Mouse (Mus musculus) lung, adult 2 months (tissue): Measurements from ENCODE around the gene Inhbc. TPM values are rescaled to one million over a fixed set of nuclear protein-coding genes. Genes with fewer than 3 reads are reported as not detected.

Experiments used
- DNase-seq: peaks from one replicate; pipeline ENCODE4 v3.0.0; 2022
- H3K4me1 ChIP-seq: fragments of 200-500 bp; 2 replicates; pipeline ENCODE4 v1.6.1; 2011; ENCODE audit warnings: low read length; ENCODE audit not compliant: control insufficient read depth, insufficient read depth
- H3K4me3 ChIP-seq: fragments of 200-500 bp; replicated peaks from 2 replicates; pipeline ENCODE3; 2011; ENCODE audit warnings: low read depth, mild to moderate bottlenecking, control low read depth, low read length; ENCODE audit errors: extremely low read depth
- CTCF ChIP-seq: fragments of 200-500 bp; IDR thresholded peaks from 2 replicates; pipeline ENCODE4 v1.5.1; 2011; ENCODE audit warnings: mild to moderate bottlenecking, low read length, control low read depth; ENCODE audit not compliant: insufficient read depth
- POLR2A ChIP-seq: fragments of 200-500 bp; IDR thresholded peaks from 2 replicates; pipeline ENCODE4 v1.6.1; 2011; ENCODE audit warnings: low read depth, mild to moderate bottlenecking, control low read depth, low read length, borderline replicate concordance; ENCODE audit errors: extremely low read depth
- WGBS: fragments of 180-500 bp; shearing (Covaris S2); methylation state at CpG from one replicate; pipeline ENCODE4 v1.1.7; 2018; 5-methylcytosine and 5-hydroxymethylcytosine counted together
- polyA plus RNA-seq: library from polyadenylated mRNA; depleted of rRNA; stranded (reverse); fragments of >200 nt; gene quantifications from 2 replicates; pipeline ENCODE4 v1.2.3, GENCODE M21; 2012

The Inhbc gene
- polyA plus RNA-seq, 1 experiment: not detected

DNA sequence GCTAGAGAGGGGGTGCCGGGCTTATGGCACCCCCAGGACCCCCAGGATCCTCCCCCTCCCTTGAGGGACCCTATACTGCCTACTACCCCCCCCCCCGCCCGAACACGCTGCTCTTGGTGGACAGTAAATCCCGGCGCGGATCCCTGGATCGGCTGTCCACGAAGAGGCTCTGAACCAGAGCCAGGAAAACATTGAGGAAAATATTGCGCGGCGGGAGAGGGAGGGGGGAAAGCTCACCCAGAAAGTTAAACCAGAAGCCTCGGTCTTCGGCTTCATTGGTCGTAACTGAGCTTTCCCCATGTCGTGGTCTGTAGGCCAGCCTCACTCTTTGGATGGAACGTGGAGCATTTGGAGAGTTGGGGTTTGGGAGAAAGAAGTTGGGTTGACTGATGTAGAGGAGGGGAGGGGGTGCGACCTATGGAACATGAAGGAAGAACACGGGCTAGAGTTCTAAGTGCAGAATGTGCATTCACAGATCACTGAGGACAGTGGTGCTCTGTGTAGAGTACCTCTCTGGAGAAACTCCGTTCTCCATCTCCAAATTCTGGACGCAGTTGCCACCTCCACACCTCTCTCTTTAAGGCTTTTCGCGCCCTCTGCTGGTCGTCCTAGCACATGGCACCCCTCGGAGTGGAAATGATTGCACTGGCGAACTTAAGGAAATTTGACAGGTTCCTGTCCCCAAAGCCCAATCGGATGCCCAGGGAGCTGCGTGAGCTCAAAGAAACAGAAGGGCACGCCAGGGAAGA, 28.2 kb downstream of the Inhbc start, which contains the start of gene Gli1:
TSS of gene Gli1 (minus strand) at position 84 of the 749 bp plus-strand sequence.
- no peak; the same call in 1 of the 2 replicates for TF ChIP-seq POLR2A
- peak; percentile 94 for TF ChIP-seq CTCF
- H3K4me3 ChIP-seq: peak within 1 kb of the TSS; percentile 64
- DNase-seq: peak; percentile 87
- peaks cover 2% of the 10 kb centered on the region; the same call in 1 of the 2 replicates for H3K4me1 ChIP-seq
- WGBS: under 1% methylated on average over 29 of the region's 29 CpGs

DNA sequence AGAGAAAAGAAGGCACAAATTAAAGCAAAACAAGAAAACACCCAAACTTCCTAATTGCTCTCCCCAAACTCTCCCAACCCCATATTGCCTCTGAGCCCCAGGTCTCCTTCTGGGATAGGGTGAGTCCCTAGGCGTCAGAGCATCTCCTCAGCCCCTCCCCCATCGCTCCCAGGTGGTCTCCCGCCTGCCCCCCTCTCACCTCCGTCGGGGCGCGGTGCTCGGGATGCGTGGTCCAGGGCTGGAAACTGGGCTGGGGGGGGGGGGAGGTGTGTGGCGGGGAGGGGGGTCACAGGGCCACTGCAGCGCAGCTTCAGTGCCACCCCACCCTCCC, 28.9 kb downstream of the Inhbc start:
- WGBS: 2% methylated on average over 11 of the region's 11 CpGs
- no peak for TF ChIP-seq CTCF
- no peak for TF ChIP-seq POLR2A
- DNase-seq: no peak
- Histone ChIP-seq H3K4me3 (no peak overlapping the region), H3K4me1 (peaks cover 2% of the 10 kb centered on the region; the same call in 1 of the 2 replicates)

DNA sequence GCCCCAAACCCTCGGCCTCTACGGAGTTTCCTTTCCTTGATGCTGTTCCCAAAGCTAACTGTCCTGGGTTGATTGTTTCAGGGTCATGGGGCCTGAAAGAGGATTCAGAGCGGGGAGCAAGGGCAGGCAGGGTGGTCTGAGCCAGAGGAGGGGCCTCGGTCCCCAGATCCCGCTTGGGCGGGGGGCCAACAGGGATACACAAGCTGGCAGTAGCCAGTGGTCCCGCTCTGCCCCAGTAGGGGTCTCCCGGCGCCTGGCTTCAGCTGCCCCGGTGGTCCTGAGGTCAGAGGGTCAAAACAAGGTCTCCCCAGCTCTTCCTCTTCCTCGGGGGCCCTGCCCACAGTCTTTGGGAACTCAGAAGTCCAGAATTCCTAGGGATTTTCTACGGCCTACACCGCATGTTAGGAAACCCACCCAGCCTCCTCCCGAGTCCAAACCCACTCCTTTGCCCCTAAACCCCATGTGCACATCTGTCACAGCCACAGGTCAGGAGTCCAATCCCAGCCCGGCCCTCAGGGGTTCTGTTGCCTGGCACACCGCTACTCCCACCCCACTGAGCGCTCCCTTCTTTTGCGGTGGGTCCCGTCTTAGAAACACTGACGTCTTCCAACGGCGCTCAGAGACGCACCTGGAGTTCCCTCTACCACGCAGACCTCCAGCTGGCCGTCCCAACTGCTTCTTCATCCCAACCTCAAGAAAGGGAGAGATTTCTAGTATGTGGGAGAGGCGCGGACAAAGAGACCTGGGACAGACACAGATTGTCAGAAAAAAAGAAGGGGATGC, 29.5 kb downstream of the Inhbc start:
- Histone ChIP-seq H3K4me3 (no peak overlapping the region), H3K4me1 (peaks cover 2% of the 10 kb centered on the region; the same call in 1 of the 2 replicates)
- WGBS: 3% methylated on average over 27 of the region's 27 CpGs
- no peak for DNase-seq
- no peak for TF ChIP-seq CTCF
- TF ChIP-seq POLR2A: no peak

DNA sequence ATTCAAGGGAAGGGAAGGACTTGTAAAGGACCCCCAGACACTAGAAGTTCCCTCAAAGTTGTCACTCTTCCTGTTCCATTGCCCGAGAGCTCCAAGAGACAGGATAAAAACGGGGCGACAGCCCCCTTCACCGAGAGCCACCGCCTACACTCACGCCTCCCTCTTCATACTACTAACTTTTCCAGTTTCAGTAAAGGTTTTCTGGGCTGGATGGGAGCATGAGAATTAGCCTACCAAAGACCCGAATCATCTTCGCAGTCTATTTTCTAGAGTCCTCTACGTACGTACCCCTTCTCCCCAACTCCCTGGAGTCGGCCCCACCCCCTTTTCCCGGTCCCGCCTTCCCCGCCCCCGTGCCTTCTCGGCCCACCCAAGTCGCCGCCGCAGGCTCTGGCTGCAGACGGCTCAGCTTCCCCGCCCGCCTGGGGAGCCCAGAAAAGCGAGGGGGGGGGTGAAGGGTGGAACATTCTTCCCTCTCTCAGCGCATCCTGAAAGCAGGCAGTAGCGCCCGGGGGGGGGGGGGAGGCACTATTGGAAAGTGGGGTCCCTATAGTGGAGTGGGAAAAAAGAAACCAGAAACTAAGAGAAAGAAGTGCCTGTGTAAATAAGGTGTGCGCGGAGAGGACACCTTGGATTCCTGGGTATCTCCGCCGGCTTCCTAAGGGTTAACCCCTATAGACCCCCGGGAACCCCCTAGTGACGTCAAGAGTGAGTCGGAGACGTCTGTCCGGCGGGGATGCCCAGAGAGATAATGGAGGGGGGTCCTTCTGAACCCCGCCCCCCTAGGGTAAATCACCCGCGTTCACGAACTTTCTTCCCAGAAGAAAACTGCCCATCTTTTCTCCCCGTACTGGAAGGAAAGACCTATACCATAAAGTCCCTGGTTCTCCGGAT, 30.3 kb downstream of the Inhbc start:
- WGBS: under 1% methylated on average over 40 of the region's 42 CpGs
- TF ChIP-seq CTCF (no peak), POLR2A (no peak)
- Histone ChIP-seq H3K4me1 (peaks cover 2% of the 10 kb centered on the region; the same call in 1 of the 2 replicates), H3K4me3 (peak overlapping the region; percentile 59)
- DNase-seq: peak; percentile 25

DNA sequence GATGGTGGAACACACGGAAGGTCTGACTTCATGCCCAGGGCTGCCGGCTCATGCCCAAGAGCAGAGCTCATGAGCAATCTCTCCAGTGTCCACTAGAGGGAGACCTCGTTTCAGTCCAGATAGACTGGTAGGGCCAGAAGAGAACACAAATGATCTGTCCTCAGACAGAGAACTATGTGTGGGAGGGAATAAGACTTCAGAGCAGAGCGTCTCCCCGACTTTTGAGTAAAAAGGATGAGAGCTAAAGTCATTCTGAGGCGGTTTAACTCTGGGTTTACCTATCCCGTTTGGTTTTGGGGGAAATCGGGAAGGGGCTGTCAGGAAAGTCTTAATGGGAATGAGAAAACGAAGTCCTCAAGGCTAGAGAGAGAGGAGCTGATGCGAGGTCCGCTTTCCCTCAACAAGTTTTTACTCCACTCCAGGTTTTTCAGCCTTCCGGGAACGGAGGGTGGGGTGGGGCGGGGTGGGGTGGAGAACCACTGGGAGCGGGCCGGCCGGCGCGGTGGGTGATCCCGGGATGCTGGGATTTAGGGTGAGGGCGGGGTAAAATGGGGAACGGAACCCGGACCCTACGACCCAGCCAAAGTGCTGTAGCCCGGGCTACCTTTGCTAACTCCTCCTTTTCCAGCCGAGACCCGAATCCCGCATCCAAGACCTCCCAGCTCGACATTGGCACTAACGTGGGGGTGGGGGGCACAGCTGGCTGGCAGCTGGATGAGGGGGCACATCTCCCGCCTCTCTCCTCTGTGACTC, 31.1 kb downstream of the Inhbc start:
- TF ChIP-seq CTCF: peak; percentile 83
- no peak for TF ChIP-seq POLR2A
- under 1% methylated on average over 31 of the region's 31 CpGs for WGBS
- peaks cover 2% of the 10 kb centered on the region; the same call in 1 of the 2 replicates for H3K4me1 ChIP-seq
- peak overlapping the region; percentile 59 for H3K4me3 ChIP-seq
- DNase-seq: peak; percentile 72

DNA sequence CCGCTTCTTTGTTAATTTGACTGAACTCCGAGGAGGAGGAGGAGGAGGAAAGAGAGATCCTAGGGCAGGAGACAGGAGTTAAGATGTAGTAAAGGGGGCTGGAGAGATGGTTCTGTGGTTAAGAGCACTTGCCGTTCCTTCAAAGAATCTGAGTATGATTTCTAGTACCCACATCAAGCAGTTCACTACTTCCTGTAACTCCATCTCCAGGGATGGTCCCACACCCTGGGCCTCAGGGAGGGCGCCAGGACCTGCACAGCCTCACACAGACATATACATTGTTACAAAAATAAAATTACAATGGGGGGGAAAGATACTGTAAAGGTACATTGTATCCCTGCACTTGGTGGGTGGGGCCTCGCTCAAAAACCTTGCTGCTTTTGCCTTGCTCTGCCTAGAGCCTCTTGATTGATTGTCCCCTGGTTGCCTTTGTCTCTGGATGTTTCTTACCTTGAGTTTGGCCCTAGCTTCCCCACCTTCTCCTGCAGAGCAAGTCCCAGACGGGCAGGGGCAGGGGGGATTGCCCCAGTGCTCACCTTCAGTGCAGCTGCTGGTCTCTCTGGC, 32.6 kb downstream of the Inhbc start:
- no peak for TF ChIP-seq POLR2A
- no peak for TF ChIP-seq CTCF
- DNase-seq: no peak
- 71% methylated on average over 6 of the region's 6 CpGs for WGBS
- Histone ChIP-seq H3K4me1 (peaks cover 2% of the 10 kb centered on the region; the same call in 1 of the 2 replicates), H3K4me3 (no peak overlapping the region)

DNA sequence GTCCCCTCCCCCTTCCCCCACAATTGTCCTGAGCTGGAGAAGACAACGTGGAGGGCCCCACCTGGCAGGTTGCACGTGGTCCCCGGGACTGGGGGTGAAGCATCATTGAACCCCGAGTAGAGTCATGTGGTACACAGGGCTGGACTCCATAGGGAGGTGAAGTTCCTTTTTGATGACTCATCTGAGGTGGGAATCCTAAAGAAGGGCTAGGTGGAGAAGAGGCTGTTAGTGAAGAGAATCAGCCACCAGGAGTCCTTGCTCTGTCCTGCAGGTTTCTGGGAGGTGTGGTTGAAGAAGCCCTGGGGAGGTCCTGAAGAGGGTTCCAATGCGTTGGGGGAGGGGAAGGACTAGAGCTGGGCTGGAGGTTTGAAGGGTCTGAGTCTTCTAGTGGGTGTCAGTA, 33.3 kb downstream of the Inhbc start:
- TF ChIP-seq CTCF: no peak
- 47% methylated on average over 5 of the region's 5 CpGs for WGBS
- DNase-seq: no peak
- Histone ChIP-seq H3K4me1 (no peaks in the 10 kb centered on the region; the same call in 1 of the 2 replicates), H3K4me3 (no peak overlapping the region)

DNA sequence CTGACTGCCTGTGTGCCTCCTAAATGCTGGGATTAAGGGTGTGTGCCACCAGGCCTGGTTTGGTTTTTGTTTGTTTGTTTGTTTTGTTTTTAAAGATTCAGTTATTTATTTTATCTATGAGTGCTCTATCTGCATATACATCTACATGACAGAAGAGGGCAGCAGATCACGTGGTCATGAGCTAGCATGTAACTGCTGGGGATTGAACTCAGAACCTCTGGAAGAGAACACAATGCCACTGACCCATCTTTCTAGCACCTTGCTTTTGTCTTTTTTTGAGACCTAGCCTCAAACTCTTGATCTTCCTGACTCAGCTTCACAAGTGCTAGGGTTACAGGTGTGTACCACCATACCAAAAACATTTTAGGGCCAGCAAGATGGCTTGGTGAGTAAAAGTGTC, 35.0 kb downstream of the Inhbc start:
- WGBS: 65% methylated on average over 1 of the region's 1 CpGs
- DNase-seq: no peak
- no peaks in the 10 kb centered on the region; the same call in 1 of the 2 replicates for H3K4me1 ChIP-seq
- H3K4me3 ChIP-seq: no peak overlapping the region
- TF ChIP-seq POLR2A (no peak), CTCF (no peak)
